Mouse (Mus musculus) c-Kit-negative CD71-positive TER-119-positive erythroid progenitor cells, embryonic 14.5 days (primary cell): ENCODE results near the gene Thrap3.

Source experiments
- DNase-seq: peaks from one replicate; pipeline ENCODE4 v3.0.0-alpha.2; 2013; ENCODE audit warnings: low read depth, low spot score

The Thrap3 gene

GRCm38 (mm10) chr4:126146974-126147532 lies 55.5 kb downstream of the Thrap3 start:
- no peak for DNase-seq

- no peak for DNase-seq
Observed at GRCm38 (mm10) chr4:126145396-126145795, 57.2 kb downstream of the Thrap3 start.

GRCm38 (mm10) chr4:126141021-126141420 lies 61.5 kb downstream of the Thrap3 start:
- no peak for DNase-seq

- no peak for DNase-seq
Observed at GRCm38 (mm10) chr4:126137773-126138172, 64.8 kb downstream of the Thrap3 start.

- no peak for DNase-seq
Observed at GRCm38 (mm10) chr4:126134639-126135038, 67.9 kb downstream of the Thrap3 start.

- no peak for DNase-seq
Observed at GRCm38 (mm10) chr4:126134236-126134635, 68.3 kb downstream of the Thrap3 start.

- DNase-seq: no peak
Observed at GRCm38 (mm10) chr4:126132636-126133264, 69.8 kb downstream of the Thrap3 start.

- no peak for DNase-seq
Observed at GRCm38 (mm10) chr4:126131290-126132121, 71.1 kb downstream of the Thrap3 start.

GRCm38 (mm10) chr4:126130502-126130901 lies 72.1 kb downstream of the Thrap3 start:
- no peak for DNase-seq

GRCm38 (mm10) chr4:126123309-126124040 lies 79.1 kb downstream of the Thrap3 start:
- no peak for DNase-seq

GRCm38 (mm10) chr4:126120506-126120905 lies 82.1 kb downstream of the Thrap3 start:
- no peak for DNase-seq

- no peak for DNase-seq
Observed at GRCm38 (mm10) chr4:126120052-126120451, 82.5 kb downstream of the Thrap3 start.

GRCm38 (mm10) chr4:126119051-126119450 lies 83.5 kb downstream of the Thrap3 start:
- no peak for DNase-seq

- DNase-seq: no peak
Observed at GRCm38 (mm10) chr4:126118651-126119050, 83.9 kb downstream of the Thrap3 start.

GRCm38 (mm10) chr4:126117116-126117515 lies 85.4 kb downstream of the Thrap3 start:
- no peak for DNase-seq

GRCm38 (mm10) chr4:126115871-126116521 lies 86.6 kb downstream of the Thrap3 start:
- no peak for DNase-seq

- no peak for DNase-seq
Observed at GRCm38 (mm10) chr4:126115411-126115810, 87.1 kb downstream of the Thrap3 start.
